Mouse (Mus musculus) layer of hippocampus, adult 2 months (tissue): Measurements from ENCODE around the gene Isy1. TPM values are rescaled to one million over a fixed set of nuclear protein-coding genes. Genes with fewer than 3 reads are reported as not detected.

Source experiments
- DNase-seq, 2 experiments: peaks; one replicate each; pipeline ENCODE4 v3.0.0; 2022; ENCODE audit warnings: low spot score in 2 of 2
- H3K27ac ChIP-seq: fragments of 200-600 bp; 2 replicates; pipeline ENCODE4 v1.8.1; 2022
- H3K4me3 ChIP-seq: fragments of 200-600 bp; 2 replicates; pipeline ENCODE4 v1.8.1; 2022; ENCODE audit warnings: mild to moderate bottlenecking
- CTCF ChIP-seq: fragments of 200-600 bp; conservative IDR thresholded peaks from 2 replicates; pipeline ENCODE4 v1.8.1; 2022; ENCODE audit warnings: antibody characterized with exemption, mild to moderate bottlenecking, moderate library complexity
- total RNA-seq, 2 experiments: library from RNA; stranded (reverse); gene quantifications; 2 replicates each; pipeline ENCODE4 v1.2.3; 2021

The Isy1 gene
- total RNA-seq, 2 experiments from 2014 or later = 25.1 to 29.3 TPM

DNA sequence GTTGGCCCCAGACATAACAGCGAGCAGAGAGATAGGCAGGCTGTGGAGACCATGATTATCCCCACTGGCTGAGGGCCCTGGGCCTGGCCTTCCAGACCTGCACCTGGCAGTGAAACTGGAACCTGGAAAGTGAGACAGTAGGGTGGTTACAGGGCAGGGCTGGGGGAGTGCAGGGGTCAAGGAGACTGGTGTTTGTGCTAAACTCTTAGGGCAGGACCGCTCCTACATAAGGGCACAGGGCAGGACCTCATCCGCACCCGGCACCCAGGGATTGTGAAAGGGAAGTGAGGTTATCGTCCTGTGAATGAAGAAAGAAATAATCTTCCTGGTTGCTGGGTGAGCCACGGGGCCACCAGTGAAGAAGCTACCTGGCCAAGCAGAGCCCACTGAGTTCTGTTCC is 48.8 kb downstream of the Isy1 start:
- no peak for TF ChIP-seq CTCF
- no peak overlapping the region for H3K27ac ChIP-seq

DNA sequence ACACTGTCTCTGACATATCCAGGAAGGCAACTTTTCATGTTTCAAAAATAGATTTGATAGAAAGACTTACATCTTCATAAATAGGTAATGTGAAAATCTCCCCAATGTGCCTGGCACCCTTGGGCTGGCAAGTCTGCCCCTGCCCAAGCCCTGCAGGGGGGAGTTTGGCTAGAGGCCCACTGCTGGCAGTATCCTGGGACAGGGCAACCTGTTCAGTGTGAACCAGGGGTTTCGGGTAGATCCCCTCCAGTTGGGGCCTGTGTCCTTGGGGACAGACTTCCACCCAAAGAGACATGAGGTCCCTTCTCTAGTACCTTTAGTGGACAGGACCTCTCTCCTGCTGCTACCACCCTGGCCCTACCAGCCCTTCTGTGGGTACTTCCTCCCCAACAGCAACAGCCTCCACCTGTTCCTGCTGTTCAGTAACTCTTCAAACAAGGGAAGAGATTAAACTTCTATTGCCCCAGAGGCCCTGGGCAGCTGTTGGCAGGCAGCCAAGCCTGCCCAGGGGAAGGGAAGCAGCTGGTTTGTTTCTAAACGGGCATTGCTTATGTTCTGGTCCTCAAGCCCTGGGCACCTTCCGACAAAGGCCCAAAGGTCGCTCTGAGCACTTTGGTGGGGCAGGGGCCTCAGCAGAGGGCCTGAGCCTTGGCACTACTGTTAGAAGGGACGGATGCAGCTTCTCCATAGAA is 49.6 kb downstream of the Isy1 start:
- TF ChIP-seq CTCF = no peak
- DNase-seq = no peak
- H3K27ac ChIP-seq = no peak overlapping the region
- no peak overlapping the region for H3K4me3 ChIP-seq

More for the DNA sequence above, 48.8 kb downstream of the Isy1 start:
- DNase-seq = no peak
- no peak overlapping the region for H3K4me3 ChIP-seq

DNA sequence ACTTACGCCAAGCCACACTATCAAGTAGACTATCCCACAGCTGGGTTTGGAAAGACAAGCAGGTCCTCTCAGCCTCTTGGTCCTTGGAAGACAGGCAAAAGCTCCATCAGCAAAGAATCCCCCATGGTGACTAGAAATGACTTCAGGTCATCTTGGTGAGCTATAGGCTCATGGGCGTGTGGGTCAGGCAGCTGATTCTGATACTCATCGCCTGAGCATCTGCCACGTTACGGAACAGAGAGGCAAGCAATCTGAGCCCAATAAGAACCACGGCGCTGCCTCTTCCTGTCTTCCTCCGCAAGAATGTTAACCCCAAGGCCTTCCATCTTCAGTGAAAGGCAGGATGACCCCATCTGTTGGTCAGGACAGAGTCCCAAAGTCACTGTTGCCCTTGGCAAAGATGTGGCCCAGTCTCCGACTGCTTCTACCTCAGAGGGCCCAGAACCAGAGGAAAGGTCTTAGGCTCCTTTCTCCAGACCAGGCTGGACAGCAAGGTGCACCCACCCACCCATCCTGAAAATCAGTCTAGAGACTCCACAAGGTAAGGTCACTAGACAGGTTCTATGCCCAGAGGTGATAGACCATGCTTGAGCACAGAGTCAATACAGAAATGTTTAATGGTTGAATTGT is 50.2 kb downstream of the Isy1 start:
- TF ChIP-seq CTCF = no peak
- no peak for DNase-seq
- Histone ChIP-seq H3K27ac (no peak overlapping the region), H3K4me3 (no peak overlapping the region)

DNA sequence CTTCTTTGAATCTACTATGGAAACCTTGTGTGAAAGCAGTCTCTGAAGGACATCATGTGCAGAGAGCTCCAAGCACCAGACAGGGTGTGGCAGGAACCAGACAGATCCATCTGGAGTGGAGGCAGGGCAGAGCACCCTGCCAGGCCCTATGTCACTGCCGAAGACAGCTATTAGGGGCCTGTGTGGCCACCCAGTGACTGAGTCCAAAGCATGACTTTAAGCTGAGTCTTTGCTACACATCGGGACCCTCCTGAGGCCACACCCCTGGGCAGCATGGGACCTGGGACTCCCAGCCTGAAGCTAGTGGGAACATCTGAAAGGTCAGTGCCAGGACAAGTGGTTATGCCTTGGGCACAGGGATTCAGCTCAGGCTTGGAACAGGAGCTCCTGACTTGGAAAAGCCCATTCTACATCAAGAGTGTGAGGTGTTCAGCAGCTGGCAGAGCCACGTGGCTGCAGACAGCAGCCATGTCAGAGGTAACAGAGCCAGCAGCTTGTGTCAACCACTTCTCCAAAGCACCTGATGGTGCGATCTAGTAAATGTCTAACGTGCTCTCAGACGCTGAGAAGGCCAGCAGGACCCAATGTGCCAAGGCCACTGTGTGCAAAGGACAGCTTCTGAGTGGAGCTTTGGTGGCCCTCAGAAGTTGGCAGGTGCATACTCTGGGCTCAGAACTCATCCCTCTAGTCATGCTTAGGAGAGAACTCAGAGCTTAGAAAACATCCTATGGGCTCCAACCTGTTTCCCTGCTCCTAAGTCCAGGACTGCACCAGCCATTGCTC is 51.3 kb downstream of the Isy1 start:
- TF ChIP-seq CTCF = no peak
- no peak overlapping the region for H3K27ac ChIP-seq
- DNase-seq = no peak
- no peak overlapping the region for H3K4me3 ChIP-seq

DNA sequence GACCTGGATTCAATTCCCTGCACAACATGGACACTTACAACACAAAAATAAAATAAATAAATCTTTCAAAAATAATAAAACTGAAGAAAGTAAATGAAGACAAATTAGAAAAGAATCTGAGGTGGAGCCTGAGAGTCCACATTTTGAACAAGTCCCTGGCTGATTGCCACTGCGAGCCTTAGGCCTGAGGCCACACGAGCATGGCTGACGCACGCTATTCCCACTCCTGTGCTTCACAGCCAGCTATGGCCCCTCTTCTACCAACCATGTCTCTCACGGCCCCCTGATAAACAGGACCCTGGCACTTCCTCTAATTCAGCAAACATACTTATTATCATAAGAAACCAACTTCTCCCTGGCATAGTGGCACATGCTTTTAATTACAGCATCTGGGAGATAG is 52.0 kb downstream of the Isy1 start:
- Histone ChIP-seq H3K27ac (no peak overlapping the region), H3K4me3 (no peak overlapping the region)
- no peak for TF ChIP-seq CTCF
- no peak for DNase-seq

DNA sequence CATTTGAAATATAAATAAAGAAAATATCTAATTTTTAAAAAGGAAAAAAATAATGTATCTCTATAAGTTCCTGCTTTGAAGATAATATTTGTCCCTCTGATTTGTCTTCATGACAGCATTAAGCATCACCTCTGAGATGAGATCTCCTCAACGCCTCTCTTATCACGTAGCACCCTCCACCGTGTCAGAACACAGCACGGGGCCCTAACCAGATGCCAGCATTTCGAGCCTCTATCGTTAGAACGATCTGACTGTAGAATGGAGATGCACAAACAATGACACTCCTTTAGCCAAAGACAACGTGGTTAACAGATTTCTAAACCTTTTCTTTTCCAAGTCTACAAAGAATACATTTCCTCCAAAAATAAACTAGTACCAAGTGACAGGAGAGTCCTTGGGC is 54.6 kb downstream of the Isy1 start:
- DNase-seq = no peak
- no peak overlapping the region for H3K27ac ChIP-seq
- no peak for TF ChIP-seq CTCF
- no peak overlapping the region for H3K4me3 ChIP-seq

DNA sequence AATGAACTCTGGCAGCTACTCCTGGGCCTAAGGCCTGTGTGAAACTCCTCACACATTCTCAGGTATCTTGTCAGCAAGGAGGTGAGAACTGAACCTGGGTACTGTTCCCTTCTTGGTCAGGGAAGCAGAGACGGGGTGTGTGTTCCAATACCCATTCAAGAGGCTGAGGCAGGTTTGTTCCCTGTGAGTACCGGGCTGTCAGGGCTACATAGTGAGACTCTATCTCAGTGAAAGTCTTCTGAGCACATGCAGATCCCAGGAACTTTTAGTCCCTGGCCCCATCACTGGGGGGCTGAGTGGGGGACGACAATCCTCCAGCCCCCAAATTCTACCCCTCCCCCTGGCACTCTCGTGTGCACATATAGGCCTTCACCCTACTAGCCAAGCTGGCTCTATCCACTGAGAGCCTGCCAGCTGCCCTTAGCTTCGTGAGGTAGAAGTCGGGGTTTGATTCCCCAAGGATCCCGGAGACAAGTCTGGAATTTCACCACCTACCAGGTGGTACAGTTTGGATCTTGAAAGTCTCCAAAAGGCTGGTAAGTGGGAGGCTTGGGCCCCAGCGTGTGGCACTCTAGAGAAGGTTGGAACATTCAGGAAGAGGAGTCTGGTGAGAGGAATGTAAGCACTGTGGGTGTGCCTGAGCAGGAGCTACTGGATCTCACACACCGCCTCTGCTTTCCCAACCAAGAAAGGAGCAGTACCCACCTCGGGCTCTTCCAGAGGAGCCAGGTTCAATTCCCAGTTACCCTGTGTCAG is 57.9 kb downstream of the Isy1 start:
- TF ChIP-seq CTCF = no peak
- no peak overlapping the region for H3K4me3 ChIP-seq
- DNase-seq = no peak
- H3K27ac ChIP-seq = no peak overlapping the region

DNA sequence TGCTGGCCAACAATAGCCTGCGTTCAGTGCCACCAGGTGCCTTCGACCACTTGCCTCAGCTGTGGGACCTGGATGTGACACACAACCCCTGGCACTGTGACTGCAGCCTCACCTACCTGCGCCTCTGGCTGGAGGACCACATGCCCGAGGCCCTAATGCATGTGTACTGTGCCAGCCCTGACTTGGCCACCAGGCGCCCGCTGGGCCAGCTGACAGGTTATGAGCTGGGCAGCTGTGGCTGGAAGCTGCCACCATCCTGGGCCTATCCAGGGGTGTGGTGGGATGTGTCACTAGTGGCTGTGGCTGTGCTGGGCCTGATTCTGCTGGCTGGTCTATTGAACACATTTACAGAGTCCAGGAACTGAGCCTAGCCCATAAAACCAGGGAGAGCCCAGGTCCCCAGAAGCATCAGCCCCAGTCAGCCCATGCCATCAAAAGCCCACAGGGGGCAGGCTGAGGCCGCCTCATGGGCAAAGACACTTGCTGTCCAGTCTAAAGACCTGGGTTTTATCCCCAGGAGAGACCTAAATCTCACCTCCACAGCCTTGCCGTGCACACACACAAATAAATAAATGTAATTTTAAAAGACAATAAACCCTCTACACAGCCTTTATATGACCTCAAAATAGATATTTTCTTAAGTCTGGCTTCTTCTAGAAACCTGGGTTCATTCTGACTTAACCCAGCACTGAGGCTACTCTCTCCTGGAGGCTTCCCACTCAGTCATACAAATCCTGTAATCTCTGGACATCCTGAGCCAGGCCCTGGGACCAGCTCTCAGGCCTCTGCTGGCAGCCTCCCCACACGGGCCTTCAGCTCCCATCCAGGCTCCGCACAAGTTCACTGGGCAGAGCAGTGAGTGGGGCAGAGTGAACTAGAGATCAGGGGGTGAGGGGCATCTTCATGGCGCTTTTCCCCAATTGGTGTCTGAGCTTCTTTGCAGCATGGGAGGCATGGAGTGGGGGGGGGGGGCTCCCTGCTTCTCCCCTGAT is 59.1 kb downstream of the Isy1 start:
- H3K27ac ChIP-seq = no peak overlapping the region
- H3K4me3 ChIP-seq = no peak overlapping the region
- no peak for DNase-seq
- TF ChIP-seq CTCF = peak; percentile 55

DNA sequence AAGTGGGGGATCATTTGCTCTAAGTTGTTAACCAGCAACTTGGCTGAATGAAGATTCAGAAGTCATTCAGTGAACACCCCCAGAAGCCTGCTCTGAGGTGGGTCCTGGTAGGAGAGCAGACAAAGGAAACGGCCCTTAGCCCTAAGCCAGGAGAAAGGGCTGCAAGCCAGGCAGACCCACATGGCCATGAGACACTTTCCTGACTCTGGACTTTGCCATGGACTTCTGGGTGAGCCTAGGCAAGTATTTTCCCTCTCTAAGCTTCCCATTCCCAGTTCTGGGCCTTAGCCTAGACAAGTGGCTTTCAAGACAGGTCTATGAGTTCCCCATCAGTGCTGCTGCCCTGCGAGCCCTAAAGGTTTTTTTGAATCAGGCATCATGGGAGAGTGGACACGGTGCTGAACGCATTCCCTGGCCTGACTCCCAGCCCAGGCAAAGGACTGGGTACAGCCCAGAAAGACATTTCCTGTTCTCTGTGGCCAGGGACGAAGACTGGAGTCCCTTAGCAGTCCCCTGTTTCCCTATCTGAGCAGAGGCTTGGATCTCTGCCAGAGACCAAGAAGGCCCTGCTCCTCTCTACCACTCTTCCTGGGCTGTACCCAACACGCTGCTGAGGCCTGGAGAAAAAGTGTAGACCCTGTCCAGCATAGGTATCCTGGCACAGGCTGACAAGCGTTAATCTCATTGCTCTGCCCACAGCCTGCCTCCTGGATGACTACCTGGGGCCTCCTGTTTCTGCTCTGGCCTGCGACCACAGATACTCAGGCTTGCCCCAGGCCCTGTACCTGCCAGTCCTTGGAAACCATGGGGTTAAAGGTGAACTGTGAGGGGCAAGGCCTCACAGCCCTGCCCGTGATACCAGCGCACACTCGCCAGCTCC is 60.1 kb downstream of the Isy1 start:
- no peak overlapping the region for H3K4me3 ChIP-seq

DNA sequence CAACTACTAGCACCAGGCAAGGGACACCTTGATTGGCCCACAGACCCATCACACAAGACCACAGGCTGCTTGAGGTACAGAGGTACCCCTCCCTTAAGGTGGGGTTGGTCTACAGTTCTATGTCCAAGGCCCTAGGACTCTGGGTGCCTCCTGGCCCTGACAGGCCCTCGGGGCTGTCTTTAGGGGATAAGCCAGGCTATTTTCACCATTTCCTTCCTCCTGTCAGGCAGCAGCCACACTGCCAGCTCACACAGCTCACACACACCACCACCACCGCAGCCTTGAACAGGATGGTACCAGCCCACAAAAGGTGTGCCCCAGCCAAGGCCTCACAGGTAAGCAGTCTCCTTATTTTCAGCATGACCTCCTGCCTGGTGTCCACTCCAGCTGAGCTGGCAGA is 60.8 kb downstream of the Isy1 start, which contains the start of gene Gp9:
Gene Gp9, plus strand, starts transcription at position 231 of the 400 bp plus-strand sequence.
- no peak for TF ChIP-seq CTCF

More for the DNA sequence above, 60.1 kb downstream of the Isy1 start:
- H3K27ac ChIP-seq = no peak overlapping the region
- no peak for TF ChIP-seq CTCF
- no peak for DNase-seq

DNA sequence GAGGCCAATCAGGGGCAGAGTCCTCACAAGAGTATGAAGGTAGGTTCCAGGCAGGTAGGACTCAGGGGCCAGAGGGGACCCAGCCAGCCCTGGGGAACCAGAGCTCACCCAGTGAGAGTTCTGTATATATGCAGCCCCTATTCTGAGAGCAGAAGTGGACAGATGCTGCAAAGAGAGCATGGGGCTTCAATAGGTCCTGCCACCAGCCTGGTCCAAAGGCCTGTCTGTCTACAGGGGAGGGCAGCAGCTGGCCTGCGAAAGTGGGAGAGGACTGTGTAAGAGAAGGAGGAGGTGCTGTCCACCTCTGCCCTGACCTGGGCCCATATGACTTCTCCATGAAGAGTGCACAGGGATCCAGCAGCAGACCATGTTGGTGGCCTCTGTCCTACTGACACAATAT is 61.9 kb downstream of the Isy1 start:
- H3K27ac ChIP-seq = no peak overlapping the region
- TF ChIP-seq CTCF = no peak
- no peak overlapping the region for H3K4me3 ChIP-seq
- no peak for DNase-seq

More for the DNA sequence above, 60.8 kb downstream of the Isy1 start, which contains the start of gene Gp9:
- no peak within 1 kb of the TSS for H3K4me3 ChIP-seq
- no peak for DNase-seq
- no peak within 1 kb of the TSS for H3K27ac ChIP-seq
